Mouse (Mus musculus) gastrocnemius, postnatal 14 days (tissue): ENCODE results near the gene Gins2. TPM values are rescaled to one million over a fixed set of nuclear protein-coding genes. Genes with fewer than 3 reads are reported as not detected.

Experiments
- DNase-seq: peaks from one replicate; pipeline ENCODE4 v3.0.0; 2021; ENCODE audit warnings: mixed read lengths
- intact Hi-C: fragments of 180-260 bp; cut with DNase I; formaldehyde crosslinking; loops from one replicate; pipeline ENCODE4 v1.15.1; 2025; ENCODE audit warnings: low total_unique reads
- long read RNA-seq, 2 experiments: library from polyadenylated mRNA; stranded (forward); transcript quantifications; one replicate each; pipeline ENCODE4 v2.0.0; 2021
- total RNA-seq, 2 experiments: library from RNA; stranded (reverse); gene quantifications; 2 replicates each; pipeline ENCODE4 v1.2.3; 2021

Gene Gins2
- 1 to 10 TPM; 2.9 to 3.6 TPM for total RNA-seq
- long read RNA-seq, experiment 1, partial matches to known transcripts = 0 of 2 reads
- long read RNA-seq, experiment 1, other reads (novel, unspliced or antisense) = 0 of 2 reads
- long read RNA-seq, experiment 2 = 0 reads

GRCm38 (mm10) chr8:120588908-120589771, at the start of gene Gins2:
Gene Gins2, minus strand, starts transcription at chr8:120589304.
- intact Hi-C loops = no loop called here

GRCm38 (mm10) chr8:120634329-120634839, 45.3 kb upstream of the Gins2 start:
- peak; percentile 56 for DNase-seq
- intact Hi-C loops = no loop called here

More at GRCm38 (mm10) chr8:120588908-120589771, at the start of gene Gins2:
- peak; percentile 98 for DNase-seq

- no peak for DNase-seq
These were observed 44.7 kb upstream of the Gins2 start for GRCm38 (mm10) chr8:120633665-120634271.

GRCm38 (mm10) chr8:120632969-120633664, 44.0 kb upstream of the Gins2 start:
- no peak for DNase-seq
- intact Hi-C loops = no loop called here

More at GRCm38 (mm10) chr8:120633665-120634271, 44.7 kb upstream of the Gins2 start:
- intact Hi-C loops = no loop called here

- no peak for DNase-seq
- intact Hi-C loops = no loop called here
These were observed 42.6 kb upstream of the Gins2 start for GRCm38 (mm10) chr8:120631441-120632375.

GRCm38 (mm10) chr8:120630848-120631247, 41.7 kb upstream of the Gins2 start:
- no peak for DNase-seq
- intact Hi-C loops = no loop called here

- intact Hi-C loops = no loop called here
- DNase-seq = no peak
These were observed 40.9 kb upstream of the Gins2 start for GRCm38 (mm10) chr8:120630031-120630430.

GRCm38 (mm10) chr8:120627298-120627697, 38.2 kb upstream of the Gins2 start:
- intact Hi-C loops = no loop called here

GRCm38 (mm10) chr8:120626461-120626860, 37.4 kb upstream of the Gins2 start:
- intact Hi-C loops = no loop called here
- DNase-seq = no peak

More at GRCm38 (mm10) chr8:120627298-120627697, 38.2 kb upstream of the Gins2 start:
- DNase-seq = no peak

GRCm38 (mm10) chr8:120623608-120624007, 34.5 kb upstream of the Gins2 start:
- no peak for DNase-seq
- intact Hi-C loops = no loop called here

GRCm38 (mm10) chr8:120622161-120622560, 33.1 kb upstream of the Gins2 start:
- intact Hi-C loops = no loop called here

GRCm38 (mm10) chr8:120620441-120620840, 31.3 kb upstream of the Gins2 start:
- no peak for DNase-seq
- intact Hi-C loops = no loop called here

More at GRCm38 (mm10) chr8:120622161-120622560, 33.1 kb upstream of the Gins2 start:
- DNase-seq = no peak

GRCm38 (mm10) chr8:120619235-120620180, 30.4 kb upstream of the Gins2 start:
- intact Hi-C loops = no loop called here
- no peak for DNase-seq

GRCm38 (mm10) chr8:120618110-120618509, 29.0 kb upstream of the Gins2 start:
- intact Hi-C loops = no loop called here
- peak; percentile 63 for DNase-seq

GRCm38 (mm10) chr8:120616663-120617626, 27.8 kb upstream of the Gins2 start:
- intact Hi-C loops = no loop called here
- no peak for DNase-seq

GRCm38 (mm10) chr8:120614491-120614890, 25.4 kb upstream of the Gins2 start:
- intact Hi-C loops = no loop called here
- no peak for DNase-seq
